Mouse (Mus musculus) myocyte (in vitro differentiated cells): ENCODE data around the gene Fam89b.

Source experiments
- MAX ChIP-seq: IDR thresholded peaks from one replicate; pipeline ENCODE4 v1.6.1; 2011; ENCODE audit warnings: low read depth, mild to moderate bottlenecking, control low read depth
- MYOD1 ChIP-seq, 3 experiments: IDR thresholded peaks; one replicate each; pipeline ENCODE4 v1.6.1; 2011; ENCODE audit warnings: control low read depth in 2 of 3, low read depth in 2 of 3, mild to moderate bottlenecking in 2 of 3, moderate library complexity in 1 of 3; ENCODE audit not compliant: insufficient read length in 2 of 3, control insufficient read depth in 1 of 3
- MYOG ChIP-seq, 3 experiments: IDR thresholded peaks; one replicate each; pipeline ENCODE4 v1.6.1; 2011; ENCODE audit warnings: control low read depth in 2 of 3, low read depth in 2 of 3, mild to moderate bottlenecking in 2 of 3; ENCODE audit not compliant: insufficient read length in 2 of 3, control insufficient read depth in 1 of 3, insufficient read depth in 1 of 3
- POLR2A ChIP-seq: IDR thresholded peaks from one replicate; pipeline ENCODE4 v1.6.1; 2011; ENCODE audit warnings: low read depth, mild to moderate bottlenecking, control low read depth, moderate library complexity; ENCODE audit not compliant: insufficient read length
- POLR2AphosphoS2 ChIP-seq: IDR thresholded peaks from one replicate; pipeline ENCODE4 v1.6.1; 2011; ENCODE audit warnings: low read depth, control low read depth; ENCODE audit not compliant: insufficient read length
- REST ChIP-seq: IDR thresholded peaks from one replicate; pipeline ENCODE4 v1.6.1; 2011; ENCODE audit warnings: mild to moderate bottlenecking, control low read depth, moderate library complexity; ENCODE audit not compliant: insufficient read depth, insufficient read length
- SRF ChIP-seq: IDR thresholded peaks from one replicate; pipeline ENCODE4 v1.6.1; 2011; ENCODE audit warnings: low read depth; ENCODE audit not compliant: control insufficient read depth, insufficient read length
- USF1 ChIP-seq: IDR thresholded peaks from one replicate; pipeline ENCODE4 v1.6.1; 2011; ENCODE audit warnings: low read depth, mild to moderate bottlenecking, control low read depth, moderate library complexity

GRCm38 (mm10) chr19:5750951-5751350 lies 21.5 kb upstream of the Fam89b start:
- TF ChIP-seq MYOD1 (IDR thresholded peaks at IDR 0.05; ENCODE audit: control insufficient read depth in 1 of 3, insufficient read length in 2 of 3, low read depth in 2 of 3), result no peak
- TF ChIP-seq SRF, result no peak
- TF ChIP-seq POLR2A, result no peak
- TF ChIP-seq MAX, result no peak
- TF ChIP-seq POLR2AphosphoS2, result no peak
- no peak for TF ChIP-seq MYOG (IDR thresholded peaks at IDR 0.05; ENCODE audit: control insufficient read depth in 1 of 3, insufficient read depth in 1 of 3, insufficient read length in 2 of 3, low read depth in 2 of 3)
- TF ChIP-seq USF1, result no peak
- TF ChIP-seq REST, result no peak
